Mouse (Mus musculus) thymus, postnatal 10 days (tissue): ENCODE data around the gene Igbp1.
A peak's percentile ranks its signal among the peaks of the same experiment; 100 is the strongest.

ENCODE experiments used
- DNase-seq, 2 experiments: peaks; one replicate each; pipeline ENCODE4 v3.0.0; 2021; ENCODE audit warnings: low spot score in 2 of 2

Igbp1 gene

GRCm38 (mm10) chrX:100494068-100494978 lies at the start of gene Igbp1:
TSS of gene Igbp1 (plus strand) at chrX:100494291.
- DNase-seq: peak; percentile 43 to 60

- DNase-seq: no peak
Measured at GRCm38 (mm10) chrX:100468047-100468446, 26.0 kb upstream of the Igbp1 start.

GRCm38 (mm10) chrX:100470126-100470525 lies 24.0 kb upstream of the Igbp1 start:
- no peak for DNase-seq

- DNase-seq: no peak
Measured at GRCm38 (mm10) chrX:100471491-100471890, 22.6 kb upstream of the Igbp1 start.

GRCm38 (mm10) chrX:100475569-100476223 lies 18.4 kb upstream of the Igbp1 start:
- DNase-seq: no peak

GRCm38 (mm10) chrX:100480317-100480716 lies 13.8 kb upstream of the Igbp1 start:
- DNase-seq: peak; percentile 14 to 39

GRCm38 (mm10) chrX:100493500-100494067 lies 507 bp upstream of the Igbp1 start:
- no peak for DNase-seq

- DNase-seq: no peak
Measured at GRCm38 (mm10) chrX:100504175-100504851, 10.2 kb downstream of the Igbp1 start.

GRCm38 (mm10) chrX:100508164-100508563 lies 14.1 kb downstream of the Igbp1 start:
- DNase-seq: no peak

GRCm38 (mm10) chrX:100509921-100510320 lies 15.8 kb downstream of the Igbp1 start:
- DNase-seq: no peak

GRCm38 (mm10) chrX:100516683-100517082 lies 22.6 kb downstream of the Igbp1 start:
- DNase-seq: no peak

GRCm38 (mm10) chrX:100517626-100518025 lies 23.5 kb downstream of the Igbp1 start:
- no peak for DNase-seq

- no peak for DNase-seq
Measured at GRCm38 (mm10) chrX:100518532-100518931, 24.4 kb downstream of the Igbp1 start.

- DNase-seq: no peak
Measured at GRCm38 (mm10) chrX:100524471-100524870, 30.4 kb downstream of the Igbp1 start, which contains the start of gene Dgat2l6. TSS of gene Dgat2l6 (plus strand) at chrX:100524838.

GRCm38 (mm10) chrX:100556026-100556425 lies 61.9 kb downstream of the Igbp1 start:
- DNase-seq: no peak

GRCm38 (mm10) chrX:100565696-100566095 lies 71.6 kb downstream of the Igbp1 start:
- no peak for DNase-seq
